Mouse (Mus musculus) limb, embryonic 12.5 days (tissue): Measurements from ENCODE around the gene Fbxl16. TPM values are rescaled to one million over a fixed set of nuclear protein-coding genes. Genes with fewer than 3 reads are reported as not detected.

ENCODE experiments used
- ATAC-seq: fragments of 200-750 bp; cut with Nextera tagmentation; 2 replicates; pipeline ENCODE4 v1.8.0; 2017; ENCODE audit warnings: low read depth, moderate TSS enrichment; ENCODE audit not compliant: insufficient number of reproducible peaks, insufficient read depth, low FRiP score, low TSS enrichment
- H3K27ac ChIP-seq: fragments of 300-500 bp; sonication (generic); 2 replicates; pipeline ENCODE4 v1.5.1; 2016; ENCODE audit warnings: mild to moderate bottlenecking, moderate library complexity
- H3K27me3 ChIP-seq: fragments of 300-500 bp; sonication (generic); 2 replicates; pipeline ENCODE4 v1.6.1; 2016; ENCODE audit warnings: mild to moderate bottlenecking, moderate library complexity
- H3K36me3 ChIP-seq: fragments of 300-500 bp; sonication (generic); 2 replicates; pipeline ENCODE4 v1.6.1; 2016; ENCODE audit warnings: mild to moderate bottlenecking, moderate library complexity
- H3K4me1 ChIP-seq: fragments of 300-500 bp; sonication (generic); replicated peaks from 2 replicates; pipeline ENCODE4 v1.6.1; 2016
- H3K4me2 ChIP-seq: fragments of 300-500 bp; sonication (generic); 2 replicates; pipeline ENCODE4 v1.6.1; 2016; ENCODE audit warnings: mild to moderate bottlenecking, moderate library complexity
- H3K4me3 ChIP-seq: fragments of 300-500 bp; sonication (generic); replicated peaks from 2 replicates; pipeline ENCODE4 v1.5.1; 2016; ENCODE audit warnings: mild to moderate bottlenecking
- H3K9ac ChIP-seq: fragments of 300-500 bp; sonication (generic); replicated peaks from 2 replicates; pipeline ENCODE4 v1.6.1; 2016; ENCODE audit warnings: mild to moderate bottlenecking, moderate library complexity
- H3K9me3 ChIP-seq: fragments of 300-500 bp; sonication (generic); 2 replicates; pipeline ENCODE4 v1.6.1; 2016; ENCODE audit warnings: mild to moderate bottlenecking, moderate library complexity
- WGBS: fragments of 180-500 bp; shearing (Covaris S2); methylation state at CpG from one replicate; pipeline ENCODE4 v1.1.7; 2016; 5-methylcytosine and 5-hydroxymethylcytosine counted together
- polyA plus RNA-seq: library from polyadenylated mRNA; unstranded; fragments of >200 nt; fragmentation: Nextera tagmentation; extraction: Ambion mirVana; gene quantifications from 2 replicates; pipeline ENCODE4 v1.2.1, GENCODE M21; 2016

Fbxl16 gene
- polyA plus RNA-seq, 1 experiment from 2014 or later, result 2.4 TPM

GRCm38 (mm10) chr17:25829558-25830017, 20.7 kb downstream of the Fbxl16 start:
- no peaks in the 10 kb centered on the region for H3K27me3 ChIP-seq
- H3K4me2 ChIP-seq, result peak overlapping the region; percentile 87
- peak overlapping the region; percentile 75 for H3K9ac ChIP-seq
- no peaks in the 10 kb centered on the region for H3K9me3 ChIP-seq
- peaks cover 55% of the 10 kb centered on the region for H3K36me3 ChIP-seq
- peak overlapping the region; percentile 62 for H3K4me3 ChIP-seq
- H3K27ac ChIP-seq, result peak overlapping the region; percentile 91
- peaks cover 55% of the 10 kb centered on the region for H3K4me1 ChIP-seq
- WGBS, result 43% methylated on average over 8 of the region's 8 CpGs
- no peak for ATAC-seq

DNA sequence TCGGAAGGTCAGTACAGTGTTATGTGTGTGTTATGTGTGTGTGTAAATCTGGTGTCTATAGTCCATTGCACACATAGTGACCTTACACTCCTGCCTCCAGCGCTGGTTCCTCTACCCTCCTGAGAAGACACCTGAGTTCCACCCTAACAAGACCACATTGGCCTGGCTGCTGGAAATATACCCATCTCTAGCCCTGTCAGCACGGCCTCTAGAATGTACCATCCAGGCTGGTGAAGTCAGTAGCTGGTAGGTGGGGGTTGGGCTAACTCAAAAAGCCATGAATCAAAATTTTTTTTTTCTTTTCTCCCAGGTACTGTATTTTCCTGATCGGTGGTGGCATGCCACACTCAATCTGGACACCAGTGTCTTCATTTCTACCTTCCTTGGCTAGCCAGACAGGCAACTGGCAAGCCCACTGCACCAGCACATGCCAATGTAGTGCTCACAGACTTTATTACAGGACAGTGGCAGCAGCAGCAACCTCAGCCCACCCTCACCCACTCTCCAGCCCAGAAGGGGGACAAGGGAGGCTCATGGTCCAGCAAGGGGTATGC, 21.4 kb downstream of the Fbxl16 start:
- no peak overlapping the region for H3K27ac ChIP-seq
- H3K9ac ChIP-seq, result peak overlapping the region; percentile 75
- peaks cover 55% of the 10 kb centered on the region for H3K4me1 ChIP-seq
- H3K27me3 ChIP-seq, result no peaks in the 10 kb centered on the region
- peaks cover 62% of the 10 kb centered on the region for H3K36me3 ChIP-seq
- H3K4me3 ChIP-seq, result peak overlapping the region; percentile 62; the same call in 1 of the 2 replicates
- WGBS, result 84% methylated on average over 4 of the region's 4 CpGs
- H3K4me2 ChIP-seq, result peak overlapping the region; percentile 87
- ATAC-seq, result no peak
- H3K9me3 ChIP-seq, result no peaks in the 10 kb centered on the region

DNA sequence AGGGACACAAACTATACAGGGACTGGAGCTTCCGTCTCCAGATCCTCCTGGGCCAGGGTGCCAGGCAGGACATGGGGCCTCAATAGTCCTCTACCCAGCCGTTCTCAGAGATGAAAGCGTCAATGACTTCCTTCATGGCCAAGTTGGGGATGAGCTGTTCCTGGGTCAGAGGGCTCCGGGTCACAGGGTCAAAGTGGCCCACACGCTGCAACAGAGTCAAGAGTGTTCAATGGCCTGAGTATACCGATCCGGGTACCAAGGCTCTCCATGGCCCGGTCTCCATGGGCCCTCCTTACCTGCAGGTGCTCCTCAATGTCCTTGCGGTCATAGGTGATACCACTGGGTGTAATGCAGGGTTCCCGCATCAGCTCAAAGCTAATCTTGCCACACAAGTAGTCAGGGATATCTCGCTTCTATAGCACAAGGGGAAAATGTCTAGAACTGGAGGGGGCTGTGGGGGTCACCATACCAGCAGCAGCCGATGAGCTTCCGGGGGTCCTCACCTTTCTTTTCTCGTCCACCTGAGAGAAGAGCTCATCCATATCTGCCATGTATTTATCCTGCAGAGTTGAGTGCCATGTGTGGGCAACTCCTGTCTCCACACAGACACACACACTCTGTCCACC, 22.0 kb downstream of the Fbxl16 start:
- H3K9ac ChIP-seq, result no peak overlapping the region; the same call in 1 of the 2 replicates
- 92% methylated on average over 14 of the region's 14 CpGs for WGBS

GRCm38 (mm10) chr17:25831451-25832281, 22.8 kb downstream of the Fbxl16 start:
- H3K9ac ChIP-seq, result peak overlapping the region; percentile 83
- H3K4me3 ChIP-seq, result peak overlapping the region; percentile 74
- H3K36me3 ChIP-seq, result peaks cover 57% of the 10 kb centered on the region
- 62% methylated on average over 21 of the region's 21 CpGs for WGBS
- peak overlapping the region; percentile 88; the same call in 1 of the 2 replicates for H3K27ac ChIP-seq
- H3K27me3 ChIP-seq, result no peaks in the 10 kb centered on the region
- peaks cover 58% of the 10 kb centered on the region for H3K4me1 ChIP-seq
- H3K4me2 ChIP-seq, result peak overlapping the region; percentile 98
- H3K9me3 ChIP-seq, result no peaks in the 10 kb centered on the region
- ATAC-seq, result no peak

More for the DNA sequence above, 22.0 kb downstream of the Fbxl16 start:
- Histone ChIP-seq H3K9me3 (no peaks in the 10 kb centered on the region), H3K27ac (no peak overlapping the region), H3K4me3 (peak overlapping the region; percentile 74; the same call in 1 of the 2 replicates), H3K36me3 (peaks cover 63% of the 10 kb centered on the region), H3K4me1 (peaks cover 52% of the 10 kb centered on the region), H3K4me2 (peak overlapping the region; percentile 98), H3K27me3 (no peaks in the 10 kb centered on the region)
- ATAC-seq, result no peak

- H3K27me3 ChIP-seq, result no peaks in the 10 kb centered on the region
- no peaks in the 10 kb centered on the region for H3K9me3 ChIP-seq
- peak; percentile 90 for ATAC-seq
- peak overlapping the region; percentile 94 for H3K27ac ChIP-seq
- H3K4me1 ChIP-seq, result peaks cover 68% of the 10 kb centered on the region
- WGBS, result under 1% methylated on average over 76 of the region's 77 CpGs
- H3K4me3 ChIP-seq, result peak overlapping the region; percentile 74
- H3K4me2 ChIP-seq, result peak overlapping the region; percentile 98
- H3K9ac ChIP-seq, result peak overlapping the region; percentile 83
- H3K36me3 ChIP-seq, result peaks cover 49% of the 10 kb centered on the region
Measured at GRCm38 (mm10) chr17:25832436-25833290, 23.8 kb downstream of the Fbxl16 start.

- ATAC-seq, result no peak; the same call in 1 of the 2 replicates
- Histone ChIP-seq H3K27me3 (no peaks in the 10 kb centered on the region), H3K9ac (peak within 1 kb of the TSS; percentile 83), H3K9me3 (no peaks in the 10 kb centered on the region), H3K36me3 (peaks cover 50% of the 10 kb centered on the region), H3K27ac (peak within 1 kb of the TSS; percentile 94), H3K4me3 (peak within 1 kb of the TSS; percentile 74), H3K4me1 (peaks cover 69% of the 10 kb centered on the region), H3K4me2 (peak within 1 kb of the TSS; percentile 98)
- WGBS, result under 1% methylated on average over 24 of the region's 24 CpGs
Measured at GRCm38 (mm10) chr17:25833291-25833663, 24.4 kb downstream of the Fbxl16 start, which contains the start of gene Stub1. Stub1 (minus strand) TSS chr17:25833404.

- H3K4me2 ChIP-seq, result peak overlapping the region; percentile 98
- peak overlapping the region; percentile 74 for H3K4me3 ChIP-seq
- H3K27me3 ChIP-seq, result no peaks in the 10 kb centered on the region
- no peaks in the 10 kb centered on the region for H3K9me3 ChIP-seq
- H3K9ac ChIP-seq, result peak overlapping the region; percentile 83
- H3K4me1 ChIP-seq, result peaks cover 66% of the 10 kb centered on the region
- WGBS, result 48% methylated on average over 6 of the region's 6 CpGs
- peaks cover 56% of the 10 kb centered on the region for H3K36me3 ChIP-seq
- ATAC-seq, result no peak
- H3K27ac ChIP-seq, result peak overlapping the region; percentile 94
Measured at GRCm38 (mm10) chr17:25833961-25834594, 25.2 kb downstream of the Fbxl16 start.

DNA sequence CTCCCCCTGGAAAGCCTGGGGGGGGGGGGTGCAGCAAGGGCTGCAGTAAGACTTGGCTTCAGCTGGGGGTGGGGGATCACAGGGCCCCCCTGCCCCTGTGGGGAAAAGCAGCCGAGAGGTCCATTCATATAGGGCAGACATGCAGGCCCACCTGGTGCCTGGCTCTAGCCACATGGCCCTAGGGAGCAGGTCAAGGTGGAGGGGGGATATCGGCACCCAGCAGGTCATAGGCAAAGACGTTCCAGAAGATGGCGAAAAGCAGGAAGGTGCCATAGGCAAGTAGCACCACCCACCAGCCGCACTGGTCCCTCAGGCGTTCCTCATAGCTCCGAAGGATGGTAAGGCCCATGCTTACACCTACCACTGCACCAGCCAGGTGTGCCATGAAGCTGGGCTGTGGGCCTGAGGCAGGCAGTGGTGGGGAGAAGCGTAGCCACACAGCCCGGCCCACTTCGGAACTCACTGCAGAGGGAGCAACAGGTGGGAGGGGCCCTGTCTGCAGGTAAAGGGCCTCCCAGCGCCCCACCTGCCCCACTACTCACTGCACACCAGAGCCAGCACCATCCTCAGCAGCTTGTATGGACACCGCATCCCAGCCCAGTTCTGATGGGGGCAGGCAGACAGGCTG, 25.8 kb downstream of the Fbxl16 start:
- peak overlapping the region; percentile 98 for H3K4me2 ChIP-seq
- peaks cover 62% of the 10 kb centered on the region for H3K4me1 ChIP-seq
- no peaks in the 10 kb centered on the region for H3K9me3 ChIP-seq
- H3K4me3 ChIP-seq, result peak overlapping the region; percentile 74
- WGBS, result 88% methylated on average over 12 of the region's 12 CpGs
- H3K27me3 ChIP-seq, result no peaks in the 10 kb centered on the region
- H3K36me3 ChIP-seq, result peaks cover 60% of the 10 kb centered on the region
- no peak overlapping the region for H3K27ac ChIP-seq
- peak overlapping the region; percentile 83; the same call in 1 of the 2 replicates for H3K9ac ChIP-seq
- no peak for ATAC-seq

- no peak overlapping the region for H3K9ac ChIP-seq
- no peaks in the 10 kb centered on the region for H3K27me3 ChIP-seq
- peaks cover 60% of the 10 kb centered on the region for H3K36me3 ChIP-seq
- no peak overlapping the region for H3K27ac ChIP-seq
- no peaks in the 10 kb centered on the region for H3K9me3 ChIP-seq
- 0 out of 2 replicates have a peak overlapping the region, but pooled peaks have one; percentile 37 for H3K4me3 ChIP-seq
- peaks cover 57% of the 10 kb centered on the region for H3K4me1 ChIP-seq
- no peak for ATAC-seq
- 95% methylated on average over 7 of the region's 7 CpGs for WGBS
- peak overlapping the region; percentile 98; the same call in 1 of the 2 replicates for H3K4me2 ChIP-seq
Measured at GRCm38 (mm10) chr17:25835301-25835700, 26.4 kb downstream of the Fbxl16 start.

GRCm38 (mm10) chr17:25835816-25836215, 26.9 kb downstream of the Fbxl16 start:
- ATAC-seq, result no peak
- peak overlapping the region; percentile 37; the same call in 1 of the 2 replicates for H3K4me3 ChIP-seq
- 90% methylated on average over 16 of the region's 16 CpGs for WGBS
- H3K4me2 ChIP-seq, result peak overlapping the region; percentile 98; the same call in 1 of the 2 replicates
- no peak overlapping the region for H3K9ac ChIP-seq
- H3K36me3 ChIP-seq, result peaks cover 60% of the 10 kb centered on the region
- no peaks in the 10 kb centered on the region for H3K27me3 ChIP-seq
- H3K4me1 ChIP-seq, result peaks cover 53% of the 10 kb centered on the region
- no peaks in the 10 kb centered on the region for H3K9me3 ChIP-seq
- H3K27ac ChIP-seq, result no peak overlapping the region
